In genomic region chr6:86200934-86201333, GRCm38 (mm10) we compare ENCODE assay signal across 24 mouse cellular contexts. TPM values are rescaled to one million over a fixed set of nuclear protein-coding genes. Genes with fewer than 3 reads are reported as not detected.
A peak's percentile ranks its signal among the peaks of the same experiment; 100 is the strongest.
DNase-seq lines count a peak whose midpoint lies in the region; ATAC-seq and TF ChIP-seq lines count a peak whose summit lies in the region.
"Had no signal": no experiment of that assay in that cellular context is flagged by ENCODE, and none has a peak within 500 bp of the region (broad histone marks: within the 10 kb centered on the region; RNA-seq: fewer than 3 reads in every experiment).

No protein-coding gene starts in this region.

- peak overlapping the region; percentile 9; the same call in 1 of the 2 replicates for H3K4me2 ChIP-seq in heart, embryonic 13.5 days
- no peak overlapping the region for H3K4me2 ChIP-seq in heart, postnatal 0 days (ENCODE audit: low read depth, low read length)
- no peak overlapping the region for H3K4me2 ChIP-seq in liver, embryonic 16.5 days (ENCODE audit: low read depth, low read length)
- H3K4me2 ChIP-seq: embryonic facial prominence, embryonic 15.5 days; hindbrain, embryonic 14.5 days; intestine, embryonic 15.5 days had no signal

- no peaks in the 10 kb centered on the region for H3K9me3 ChIP-seq in heart, embryonic 13.5 days
- no peaks in the 10 kb centered on the region for H3K9me3 ChIP-seq in heart, postnatal 0 days (replicated peaks; ENCODE audit: control insufficient read depth, low read length)
- H3K9me3 ChIP-seq in liver, embryonic 16.5 days (replicated peaks; ENCODE audit: control insufficient read depth, low read length): no peaks in the 10 kb centered on the region
- H3K9me3 ChIP-seq: embryonic facial prominence, embryonic 15.5 days; hindbrain, embryonic 10.5 days; intestine, embryonic 15.5 days had no signal

- WGBS in heart, embryonic 13.5 days: 38% methylated on average over 5 of the region's 5 CpGs
- 27% methylated on average over 5 of the region's 5 CpGs for WGBS in heart, postnatal 0 days
- WGBS in liver, embryonic 16.5 days (ENCODE audit: insufficient replicate concordance): 46% methylated on average over 5 of the region's 5 CpGs

- no peak overlapping the region for H3K4me3 ChIP-seq in heart, embryonic 13.5 days
- H3K4me3 ChIP-seq in heart, postnatal 0 days (ENCODE audit: low read depth, low read length): no peak overlapping the region
- H3K4me3 ChIP-seq in liver, embryonic 16.5 days (ENCODE audit: low read depth, low read length): no peak overlapping the region
- H3K4me3 ChIP-seq: embryonic facial prominence, embryonic 15.5 days; erythroblast, embryonic 14.5 days; forebrain, embryonic 10.5 days; gastrocnemius, adult 2 months; hindbrain, embryonic 10.5 days; intestine, embryonic 15.5 days had no signal

- no peak for ATAC-seq in heart, embryonic 13.5 days (ENCODE audit: extremely low read depth, insufficient number of reproducible peaks, low FRiP score, low TSS enrichment)
- ATAC-seq in heart, postnatal 0 days (ENCODE audit: insufficient read depth, low read depth): peak; percentile 87
- peak; percentile 72 for ATAC-seq in liver, embryonic 16.5 days (ENCODE audit: low read depth)
- ATAC-seq: forebrain, embryonic 14.5 days; intestine, embryonic 15.5 days had no signal

- H3K9ac ChIP-seq in heart, embryonic 13.5 days: no peak overlapping the region
- no peak overlapping the region for H3K9ac ChIP-seq in heart, postnatal 0 days (replicated peaks; ENCODE audit: low read depth, low read length)
- H3K9ac ChIP-seq in liver, embryonic 16.5 days (ENCODE audit: low read depth, low read length): no peak overlapping the region
- H3K9ac ChIP-seq: embryonic facial prominence, embryonic 15.5 days; hindbrain, embryonic 14.5 days; intestine, embryonic 15.5 days had no signal

- peaks cover 17% of the 10 kb centered on the region for H3K4me1 ChIP-seq in heart, embryonic 13.5 days
- H3K4me1 ChIP-seq in heart, postnatal 0 days (ENCODE audit: control insufficient read depth, insufficient read depth): no peaks in the 10 kb centered on the region
- peaks cover 4% of the 10 kb centered on the region for H3K4me1 ChIP-seq in liver, embryonic 16.5 days (ENCODE audit: control insufficient read depth, low read depth, low read length)
- H3K4me1 ChIP-seq: intestine, embryonic 15.5 days had no signal

- H3K27ac ChIP-seq in heart, embryonic 13.5 days (replicated peaks): peak overlapping the region; percentile 43; the same call in 1 of the 2 replicates
- H3K27ac ChIP-seq in heart, postnatal 0 days (ENCODE audit: low read depth): no peak overlapping the region
- H3K27ac ChIP-seq in liver, embryonic 16.5 days (ENCODE audit: low read length): 0 out of 2 replicates have a peak overlapping the region, but pooled peaks have one; percentile 34
- H3K27ac ChIP-seq: embryonic facial prominence, embryonic 15.5 days; forebrain, embryonic 10.5 days; gastrocnemius, adult 2 months; hindbrain, embryonic 10.5 days; hindbrain, embryonic 14.5 days; intestine, embryonic 15.5 days had no signal

- TF ChIP-seq EP300 in heart, postnatal 0 days (IDR thresholded peaks at IDR 0.05; ENCODE audit: low read depth): no peak

- no peak for TF ChIP-seq CTCF in heart, postnatal 0 days (IDR thresholded peaks at IDR 0.05; ENCODE audit: low read depth)

- H3K36me3 ChIP-seq in heart, embryonic 13.5 days: no peaks in the 10 kb centered on the region
- no peaks in the 10 kb centered on the region for H3K36me3 ChIP-seq in heart, postnatal 0 days (replicated peaks; ENCODE audit: control insufficient read depth, insufficient read depth, low read length)
- no peaks in the 10 kb centered on the region for H3K36me3 ChIP-seq in liver, embryonic 16.5 days (ENCODE audit: control insufficient read depth, insufficient read depth)
- H3K36me3 ChIP-seq: embryonic facial prominence, embryonic 15.5 days; forebrain, embryonic 10.5 days; hindbrain, embryonic 10.5 days; intestine, embryonic 15.5 days had no signal

- H3K27me3 ChIP-seq in heart, embryonic 13.5 days (replicated peaks): peaks cover 29% of the 10 kb centered on the region
- H3K27me3 ChIP-seq in heart, postnatal 0 days (ENCODE audit: control insufficient read depth, insufficient read depth, low read length): peaks cover 20% of the 10 kb centered on the region
- H3K27me3 ChIP-seq in liver, embryonic 16.5 days (ENCODE audit: control insufficient read depth, insufficient read depth, low read depth, low read length): peaks cover 11% of the 10 kb centered on the region

- no peak for DNase-seq in heart, adult 18-20 months
- DNase-seq in heart, postnatal 0 days (ENCODE audit: low spot score): peak; percentile 43
- DNase-seq in heart, adult 8-10 months (ENCODE audit: low spot score): no peak
- no peak for DNase-seq in liver
- DNase-seq in left cerebral cortex, adult 9 months (ENCODE audit: low spot score in 2 of 2): no peak
- DNase-seq: adrenal gland, adult 2 months; adrenal gland, postnatal 25 days; cerebellum, adult 18-20 months; cerebellum, postnatal 10 days; embryo, embryonic 11 days; gastrocnemius, adult 2 months; gastrocnemius, postnatal 25 days; kidney, adult 18-20 months had no signal

RNA-seq across cellular contexts. Expression of gene Tgfa, which starts 5.9 kb away (rescaled TPM):
- 3.1 and 3.2 TPM in 2 replicates for polyA plus RNA-seq in heart, embryonic 13.5 days (2015; fragmentation: Nextera tagmentation; extraction: Ambion mirVana)
- 1 to 10 TPM; 1.2 to 1.7 TPM for total RNA-seq in heart, adult 18-20 months (2021)
- total RNA-seq in heart, postnatal 0 days (2014; rRNA removed; ENCODE audit: low replicate concordance): 7.2 and 13.1 TPM in 2 replicates
- polyA plus RNA-seq in heart, postnatal 0 days (2015; fragmentation: Nextera tagmentation; extraction: Ambion mirVana): 1.1 TPM in 2 replicates
- total RNA-seq in heart, adult 8-10 months (2022): 1 to 10 TPM; 1.3 to 2.7 (median 1.4) TPM
- 2.3 and 2.4 TPM in 2 replicates for polyA plus RNA-seq in liver, embryonic 16.5 days (2015; fragmentation: Nextera tagmentation; extraction: Ambion mirVana)
- total RNA-seq: common myeloid progenitor, adult 5-6 weeks; granulocyte monocyte progenitor cell, adult 5-6 weeks had no signal
- polyA plus RNA-seq: erythroblast, embryonic 14.5 days had no signal
